Mouse (Mus musculus): ENCODE data around the gene Wbp2. TPM values are rescaled to one million over a fixed set of nuclear protein-coding genes. Genes with fewer than 3 reads are reported as not detected.
A peak's percentile ranks its signal among the peaks of the same experiment; 100 is the strongest.

Wbp2 gene
- 156 TPM for polyA plus RNA-seq (2012; fragmentation: generic; extraction: Trizol)

DNA sequence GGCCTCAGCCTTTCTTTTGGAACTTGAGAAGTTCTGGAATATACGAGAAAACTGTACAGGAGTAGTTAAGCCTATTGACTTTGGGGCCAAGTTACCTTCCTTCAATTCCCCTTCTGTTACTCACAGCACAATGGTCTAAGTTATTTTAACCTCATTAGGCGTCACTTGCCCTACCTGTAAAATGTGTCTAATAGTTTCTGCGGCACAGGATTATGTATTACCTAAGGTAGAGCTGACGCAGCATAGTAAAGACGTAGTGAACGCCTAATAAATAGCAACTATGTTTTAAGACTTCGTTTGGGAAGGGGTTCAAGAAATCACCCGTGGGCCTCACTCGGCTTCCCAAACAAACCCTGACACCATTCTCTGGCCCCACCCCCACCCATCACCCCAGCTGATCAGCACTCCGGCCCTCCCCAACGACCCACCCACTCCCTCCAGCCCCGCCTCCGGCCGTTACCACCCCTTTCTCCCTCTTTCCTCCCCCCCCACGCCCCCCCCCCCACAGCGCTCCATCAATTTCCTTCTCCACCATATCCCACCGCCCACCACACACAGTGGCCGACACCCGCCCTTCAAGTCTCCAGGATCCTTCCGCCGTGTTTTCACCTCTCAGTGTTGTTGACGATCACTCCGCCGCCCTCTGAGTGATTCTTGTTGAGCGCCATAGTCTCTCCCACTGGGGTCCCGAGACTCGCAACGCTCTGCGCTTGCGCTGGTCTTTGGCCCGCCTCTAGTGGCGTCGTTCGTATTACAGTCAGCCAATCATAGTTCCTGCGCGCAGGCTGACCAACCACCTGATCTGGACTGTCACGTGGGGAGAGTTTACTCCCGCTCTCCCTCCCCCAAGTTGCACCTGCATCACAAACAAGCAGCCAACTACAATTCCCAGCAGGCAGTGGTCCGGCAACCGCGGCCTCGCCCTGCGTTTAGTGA lies at the start of gene Wbp2:
Wbp2 (minus strand) TSS at position 738 of the 936 bp plus-strand sequence.
- H3K27me3 ChIP-seq (ENCODE audit: control insufficient read depth, insufficient read depth, insufficient read length) = no peaks in the 10 kb centered on the region
- H3K4me2 ChIP-seq (ENCODE audit: low read depth) = peak within 1 kb of the TSS; percentile 89
- no peak for TF ChIP-seq E2F4 (IDR thresholded peaks at IDR 0.05; ENCODE audit: insufficient read depth)
- peak in 1 of 3 experiments; percentile 29 for TF ChIP-seq MYOG (IDR thresholded peaks at IDR 0.05; ENCODE audit: control insufficient read depth in 1 of 3, insufficient read depth in 1 of 3, insufficient read length in 2 of 3, low read depth in 2 of 3)
- peak; percentile 64 for TF ChIP-seq POLR2A (IDR thresholded peaks at IDR 0.05; ENCODE audit: insufficient read length, low read depth)
- no peak for TF ChIP-seq TCF3 (IDR thresholded peaks at IDR 0.05; ENCODE audit: insufficient read length, low read depth)
- TF ChIP-seq TCF12 (IDR thresholded peaks at IDR 0.05; ENCODE audit: insufficient read depth, poor library complexity, severe bottlenecking) = no peak
- peak; percentile 12 for TF ChIP-seq SRF (IDR thresholded peaks at IDR 0.05; ENCODE audit: control insufficient read depth, insufficient read length, low read depth)
- TF ChIP-seq CEBPB (IDR thresholded peaks at IDR 0.05; ENCODE audit: insufficient read depth, poor library complexity, severe bottlenecking) = no peak
- TF ChIP-seq REST (IDR thresholded peaks at IDR 0.05; ENCODE audit: insufficient read depth, insufficient read length) = no peak
- TF ChIP-seq USF1 (IDR thresholded peaks at IDR 0.05; ENCODE audit: low read depth) = peak; percentile 99
- TF ChIP-seq POLR2AphosphoS2 (IDR thresholded peaks at IDR 0.05; ENCODE audit: insufficient read length, low read depth) = peak; percentile 28
- TF ChIP-seq MAX (IDR thresholded peaks at IDR 0.05; ENCODE audit: low read depth) = no peak
- peak in 1 of 3 experiments; percentile 57 for TF ChIP-seq MYOD1 (IDR thresholded peaks at IDR 0.05; ENCODE audit: control insufficient read depth in 1 of 3, insufficient read length in 2 of 3, low read depth in 2 of 3)
- peaks cover 24% of the 10 kb centered on the region for H3K79me2 ChIP-seq (ENCODE audit: control insufficient read depth, insufficient read depth)
- H3K36me3 ChIP-seq (ENCODE audit: control insufficient read depth, insufficient read depth) = peaks cover 13% of the 10 kb centered on the region
- H3ac ChIP-seq (ENCODE audit: control insufficient read depth, insufficient read length) = no peak within 1 kb of the TSS
- peak within 1 kb of the TSS; percentile 55 for H3K4me3 ChIP-seq

DNA sequence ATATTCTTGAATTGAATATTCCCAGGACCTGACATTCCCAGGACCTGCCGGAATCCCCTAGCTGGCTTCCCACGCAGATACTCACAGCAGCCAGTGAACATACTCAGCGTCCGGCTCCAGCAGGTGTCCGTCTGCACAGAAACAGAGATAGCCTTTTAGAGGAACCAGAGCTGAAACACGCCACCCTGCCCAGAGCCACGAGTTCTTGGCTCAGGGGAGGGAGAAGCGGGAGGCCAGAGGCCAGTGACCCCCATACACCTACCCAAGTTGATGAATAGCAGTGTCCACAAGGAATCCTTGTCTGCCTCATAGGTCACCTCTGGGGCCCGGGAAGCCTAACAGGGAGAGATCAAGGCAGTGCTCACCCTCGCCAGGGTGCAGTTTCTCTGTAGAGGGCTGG lies 47.4 kb upstream of the Wbp2 start:
- Histone ChIP-seq H3K4me2 (ENCODE audit: low read depth) (no peak overlapping the region), H3K79me2 (ENCODE audit: control insufficient read depth, insufficient read depth) (peaks cover 25% of the 10 kb centered on the region), H3K4me3 (no peak overlapping the region), H3K36me3 (ENCODE audit: control insufficient read depth, insufficient read depth) (peaks cover 3% of the 10 kb centered on the region), H3ac (ENCODE audit: control insufficient read depth, insufficient read length) (no peak overlapping the region), H3K27me3 (ENCODE audit: control insufficient read depth, insufficient read depth, insufficient read length) (no peaks in the 10 kb centered on the region)
- TF ChIP-seq REST (IDR thresholded peaks at IDR 0.05; ENCODE audit: insufficient read depth, insufficient read length) = no peak
- TF ChIP-seq TCF3 (IDR thresholded peaks at IDR 0.05; ENCODE audit: insufficient read length, low read depth) = no peak
- TF ChIP-seq MYOG (IDR thresholded peaks at IDR 0.05; ENCODE audit: control insufficient read depth in 1 of 3, insufficient read depth in 1 of 3, insufficient read length in 2 of 3, low read depth in 2 of 3) = no peak
- TF ChIP-seq MYOD1 (IDR thresholded peaks at IDR 0.05; ENCODE audit: control insufficient read depth in 1 of 3, insufficient read length in 2 of 3, low read depth in 2 of 3) = no peak
- no peak for TF ChIP-seq TCF12 (IDR thresholded peaks at IDR 0.05; ENCODE audit: insufficient read depth, poor library complexity, severe bottlenecking)
- no peak for TF ChIP-seq POLR2A (IDR thresholded peaks at IDR 0.05; ENCODE audit: insufficient read length, low read depth)
- no peak for TF ChIP-seq SRF (IDR thresholded peaks at IDR 0.05; ENCODE audit: control insufficient read depth, insufficient read length, low read depth)
- no peak for TF ChIP-seq USF1 (IDR thresholded peaks at IDR 0.05; ENCODE audit: low read depth)
- no peak for TF ChIP-seq MAX (IDR thresholded peaks at IDR 0.05; ENCODE audit: low read depth)

DNA sequence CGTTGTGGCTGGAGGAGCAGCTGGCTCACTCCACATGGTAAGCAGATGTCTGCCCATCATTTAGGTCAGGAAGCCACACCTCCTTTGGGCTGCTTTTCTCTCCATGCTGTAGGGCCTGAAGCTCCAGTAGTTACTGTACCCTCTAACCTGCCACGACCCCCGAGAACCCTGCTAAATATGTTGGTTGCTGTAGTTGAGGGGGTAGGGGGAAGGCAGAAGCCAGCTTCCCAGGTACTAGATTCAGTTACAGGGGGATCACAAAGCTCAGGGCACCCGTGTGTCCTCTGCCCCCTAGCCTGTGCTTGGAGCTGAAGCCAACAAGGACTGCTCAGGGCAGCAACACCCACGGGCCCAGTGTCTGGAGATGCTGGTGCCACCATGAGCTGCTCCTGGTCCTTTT lies 46.7 kb upstream of the Wbp2 start:
- peaks cover 3% of the 10 kb centered on the region for H3K36me3 ChIP-seq (ENCODE audit: control insufficient read depth, insufficient read depth)

DNA sequence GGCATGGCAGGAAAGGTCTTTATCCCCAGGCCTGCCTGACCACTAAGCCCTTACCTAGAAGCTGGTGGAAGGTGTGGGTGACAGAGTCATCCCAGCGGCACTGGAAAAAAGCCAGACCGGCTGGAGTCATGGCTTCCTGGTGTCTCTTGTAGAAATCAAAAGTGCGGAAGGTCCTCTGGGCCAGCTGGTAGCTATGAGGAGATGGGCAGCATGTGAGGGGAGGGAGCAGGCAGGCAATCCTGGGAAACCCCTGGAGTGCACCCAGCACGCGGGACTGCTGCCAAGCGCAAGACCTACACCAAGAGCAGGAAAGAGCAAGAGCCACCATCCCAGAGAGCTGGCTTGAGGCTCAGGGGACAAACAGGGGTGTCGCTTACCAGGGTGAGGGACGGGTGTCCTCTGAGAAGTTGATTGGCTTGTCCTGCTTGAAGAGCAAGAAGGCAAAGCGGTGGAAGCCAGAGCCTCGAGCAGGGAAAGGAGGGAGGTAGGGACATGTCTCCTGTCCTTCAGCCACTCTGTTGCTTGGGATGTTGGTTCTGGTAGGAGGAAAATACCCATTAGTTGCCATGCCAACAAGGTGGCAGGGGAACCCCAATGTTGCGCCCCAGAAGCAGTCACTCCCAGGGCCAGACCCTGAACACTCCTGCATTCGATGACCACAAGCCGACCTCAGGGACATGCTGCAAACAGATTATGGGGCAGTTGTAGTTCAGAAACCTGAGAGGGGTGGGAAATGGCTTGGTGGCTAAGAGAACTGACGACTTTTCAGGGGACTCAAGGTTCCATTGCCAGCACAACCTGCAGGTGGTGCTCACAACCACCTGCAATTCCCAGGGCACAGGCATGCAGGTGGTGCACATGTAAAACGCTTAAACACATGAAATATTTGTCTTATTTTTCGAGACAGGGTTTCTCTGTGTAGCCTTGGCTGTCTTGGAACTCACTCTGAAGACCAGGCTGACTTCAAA lies 45.9 kb upstream of the Wbp2 start:
- TF ChIP-seq TCF3 (IDR thresholded peaks at IDR 0.05; ENCODE audit: insufficient read length, low read depth) (no peak), POLR2A (IDR thresholded peaks at IDR 0.05; ENCODE audit: insufficient read length, low read depth) (no peak), SRF (IDR thresholded peaks at IDR 0.05; ENCODE audit: control insufficient read depth, insufficient read length, low read depth) (no peak), CEBPB (IDR thresholded peaks at IDR 0.05; ENCODE audit: insufficient read depth, poor library complexity, severe bottlenecking) (no peak), E2F4 (IDR thresholded peaks at IDR 0.05; ENCODE audit: insufficient read depth) (no peak), USF1 (IDR thresholded peaks at IDR 0.05; ENCODE audit: low read depth) (no peak), MYOG (IDR thresholded peaks at IDR 0.05; ENCODE audit: control insufficient read depth in 1 of 3, insufficient read depth in 1 of 3, insufficient read length in 2 of 3, low read depth in 2 of 3) (no peak), REST (IDR thresholded peaks at IDR 0.05; ENCODE audit: insufficient read depth, insufficient read length) (no peak), TCF12 (IDR thresholded peaks at IDR 0.05; ENCODE audit: insufficient read depth, poor library complexity, severe bottlenecking) (no peak), MYOD1 (IDR thresholded peaks at IDR 0.05; ENCODE audit: control insufficient read depth in 1 of 3, insufficient read length in 2 of 3, low read depth in 2 of 3) (no peak)
- Histone ChIP-seq H3K79me2 (ENCODE audit: control insufficient read depth, insufficient read depth) (peaks cover 19% of the 10 kb centered on the region), H3K36me3 (ENCODE audit: control insufficient read depth, insufficient read depth) (peaks cover 3% of the 10 kb centered on the region), H3K4me2 (ENCODE audit: low read depth) (no peak overlapping the region), H3K27me3 (ENCODE audit: control insufficient read depth, insufficient read depth, insufficient read length) (no peaks in the 10 kb centered on the region), H3ac (ENCODE audit: control insufficient read depth, insufficient read length) (no peak overlapping the region), H3K4me3 (no peak overlapping the region)

More for the DNA sequence above, 46.7 kb upstream of the Wbp2 start:
- Histone ChIP-seq H3ac (ENCODE audit: control insufficient read depth, insufficient read length) (no peak overlapping the region), H3K79me2 (ENCODE audit: control insufficient read depth, insufficient read depth) (peaks cover 25% of the 10 kb centered on the region), H3K4me3 (no peak overlapping the region), H3K4me2 (ENCODE audit: low read depth) (no peak overlapping the region), H3K27me3 (ENCODE audit: control insufficient read depth, insufficient read depth, insufficient read length) (no peaks in the 10 kb centered on the region)
- TF ChIP-seq TCF3 (IDR thresholded peaks at IDR 0.05; ENCODE audit: insufficient read length, low read depth) = no peak
- TF ChIP-seq MYOG (IDR thresholded peaks at IDR 0.05; ENCODE audit: control insufficient read depth in 1 of 3, insufficient read depth in 1 of 3, insufficient read length in 2 of 3, low read depth in 2 of 3) = peak in 1 of 3 experiments; percentile 9
- peak in 2 of 3 experiments; percentile 39 to 44 for TF ChIP-seq MYOD1 (IDR thresholded peaks at IDR 0.05; ENCODE audit: control insufficient read depth in 1 of 3, insufficient read length in 2 of 3, low read depth in 2 of 3)

All from myocyte (in vitro differentiated cells).